Mouse (Mus musculus): ENCODE measurements at regions not wholly inside any gene's neighbourhood (a gene's known extent, or its start where the extent isn't known, plus 50 kb on each side); places are given as distances from the start of the nearest gene placed in this dataset.

GRCm38 (mm10) chr2:147814231-147814630 is 232.5 kb downstream of the Foxa2 start:
- DNase-seq (ENCODE audit: low read depth, low spot score), result no peak

- no peak for DNase-seq (ENCODE audit: low read depth, low spot score)
These were observed 233.3 kb downstream of the Foxa2 start for GRCm38 (mm10) chr2:147813516-147813915.

GRCm38 (mm10) chr2:147808036-147808675 is 238.6 kb downstream of the Foxa2 start:
- peak; percentile 21 for DNase-seq (ENCODE audit: low read depth, low spot score)

GRCm38 (mm10) chr2:147803102-147803501 is 243.7 kb downstream of the Foxa2 start:
- DNase-seq (ENCODE audit: low read depth, low spot score), result peak; percentile 5

- DNase-seq (ENCODE audit: low read depth, low spot score), result no peak
These were observed 255.3 kb downstream of the Foxa2 start for GRCm38 (mm10) chr2:147791434-147791833.

- no peak for DNase-seq (ENCODE audit: low read depth, low spot score)
These were observed 256.9 kb downstream of the Foxa2 start for GRCm38 (mm10) chr2:147789877-147790276.

GRCm38 (mm10) chr2:147789268-147789667 is 257.5 kb downstream of the Foxa2 start:
- DNase-seq (ENCODE audit: low read depth, low spot score), result peak; percentile 24

- DNase-seq (ENCODE audit: low read depth, low spot score), result no peak
These were observed 258.8 kb downstream of the Foxa2 start for GRCm38 (mm10) chr2:147788001-147788400.

GRCm38 (mm10) chr2:147782496-147782895 is 264.3 kb downstream of the Foxa2 start:
- no peak for DNase-seq (ENCODE audit: low read depth, low spot score)

GRCm38 (mm10) chr2:147776316-147776715 is 270.5 kb downstream of the Foxa2 start:
- no peak for DNase-seq (ENCODE audit: low read depth, low spot score)

- DNase-seq (ENCODE audit: low read depth, low spot score), result no peak
These were observed 274.2 kb downstream of the Foxa2 start for GRCm38 (mm10) chr2:147772579-147772978.

GRCm38 (mm10) chr2:147753089-147753488 is 293.7 kb downstream of the Foxa2 start:
- no peak for DNase-seq (ENCODE audit: low read depth, low spot score)

- DNase-seq (ENCODE audit: low read depth, low spot score), result no peak
These were observed 294.9 kb downstream of the Foxa2 start for GRCm38 (mm10) chr2:147751831-147752230.

GRCm38 (mm10) chr2:147748006-147748405 is 298.8 kb downstream of the Foxa2 start:
- DNase-seq (ENCODE audit: low read depth, low spot score), result no peak

- DNase-seq (ENCODE audit: low read depth, low spot score), result no peak
These were observed 302.9 kb downstream of the Foxa2 start for GRCm38 (mm10) chr2:147743908-147744307.

GRCm38 (mm10) chr2:147738307-147738872 is 308.4 kb downstream of the Foxa2 start:
- DNase-seq (ENCODE audit: low read depth, low spot score), result peak; percentile 36

GRCm38 (mm10) chr2:147727396-147727795 is 319.4 kb downstream of the Foxa2 start:
- no peak for DNase-seq (ENCODE audit: low read depth, low spot score)

- no peak for DNase-seq (ENCODE audit: low read depth, low spot score)
These were observed 327.8 kb downstream of the Foxa2 start for GRCm38 (mm10) chr2:147718936-147719335.

- no peak for DNase-seq (ENCODE audit: low read depth, low spot score)
These were observed 329.3 kb downstream of the Foxa2 start for GRCm38 (mm10) chr2:147717484-147717947.

GRCm38 (mm10) chr2:147715791-147716190 is 331.0 kb downstream of the Foxa2 start:
- no peak for DNase-seq (ENCODE audit: low read depth, low spot score)

GRCm38 (mm10) chr2:147710593-147711265 is 336.0 kb downstream of the Foxa2 start:
- DNase-seq (ENCODE audit: low read depth, low spot score), result no peak

GRCm38 (mm10) chr2:147709799-147710198 is 337.0 kb downstream of the Foxa2 start:
- no peak for DNase-seq (ENCODE audit: low read depth, low spot score)

- DNase-seq (ENCODE audit: low read depth, low spot score), result no peak
These were observed 339.6 kb downstream of the Foxa2 start for GRCm38 (mm10) chr2:147707156-147707555.

Data from retina, postnatal 7 days (tissue).